Comparison of ENCODE assay signal across 9 mouse cellular contexts in genomic region chr2:118256621-118257053, GRCm38 (mm10). TPM values are rescaled to one million over a fixed set of nuclear protein-coding genes. Genes with fewer than 3 reads are reported as not detected.
DNase-seq lines count a peak whose midpoint lies in the region; ATAC-seq and TF ChIP-seq lines count a peak whose summit lies in the region.
"Had no signal": no experiment of that assay in that cellular context is flagged by ENCODE, and none has a peak within 500 bp of the region (broad histone marks: within the 10 kb centered on the region; RNA-seq: fewer than 3 reads in every experiment).

Gene Fsip1 (minus strand): TSS chr2:118256966.

- peak; percentile 60 for DNase-seq in layer of hippocampus, adult 11-12 months (ENCODE audit: low spot score)
- DNase-seq in layer of hippocampus, adult 9-10 months (ENCODE audit: low spot score): no peak
- DNase-seq in kidney, postnatal 0 days (ENCODE audit: low spot score): peak; percentile 88
- peak; percentile 64 for DNase-seq in liver, embryonic 13.5 days
- DNase-seq in natural killer cell, adult 2 months (ENCODE audit: low spot score in 2 of 2): peak; percentile 88 to 90

- WGBS in heart, embryonic 13.5 days: 3% methylated on average over 25 of the region's 25 CpGs
- WGBS in kidney, postnatal 0 days: under 1% methylated on average over 25 of the region's 25 CpGs
- 1% methylated on average over 25 of the region's 25 CpGs for WGBS in liver, embryonic 13.5 days (ENCODE audit: insufficient replicate concordance)
- 4% methylated on average over 25 of the region's 25 CpGs for WGBS in stomach, embryonic 14.5 days

- ATAC-seq in erythroid progenitor cell, adult 5-6 weeks (replicated peaks; ENCODE audit: low FRiP score, poor library complexity, severe bottlenecking): peak; percentile 92
- peak; percentile 80; the same call in 1 of the 2 replicates for ATAC-seq in heart, embryonic 13.5 days (ENCODE audit: extremely low read depth, insufficient number of reproducible peaks, low FRiP score, low TSS enrichment)
- peak; percentile 99 for ATAC-seq in kidney, postnatal 0 days (replicated peaks; ENCODE audit: low FRiP score, low read depth)
- peak; percentile 95 for ATAC-seq in liver, embryonic 13.5 days (ENCODE audit: low read depth)
- ATAC-seq in stomach, embryonic 14.5 days (ENCODE audit: insufficient number of reproducible peaks, insufficient read depth, low FRiP score, low read depth): peak; percentile 87

- peaks cover 21% of the 10 kb centered on the region for H3K27me3 ChIP-seq in heart, embryonic 13.5 days (replicated peaks)
- no peaks in the 10 kb centered on the region for H3K27me3 ChIP-seq in kidney, postnatal 0 days (ENCODE audit: insufficient read depth, low read length)
- no peaks in the 10 kb centered on the region for H3K27me3 ChIP-seq in liver, embryonic 13.5 days
- no peaks in the 10 kb centered on the region for H3K27me3 ChIP-seq in stomach, embryonic 14.5 days (ENCODE audit: control insufficient read depth, insufficient read depth, low read length)

- no peaks in the 10 kb centered on the region for H3K4me1 ChIP-seq in heart, embryonic 13.5 days
- no peaks in the 10 kb centered on the region for H3K4me1 ChIP-seq in kidney, postnatal 0 days (replicated peaks; ENCODE audit: insufficient read depth, low read length)
- H3K4me1 ChIP-seq in liver, embryonic 13.5 days (replicated peaks): peaks cover 6% of the 10 kb centered on the region; the same call in 1 of the 2 replicates
- no peaks in the 10 kb centered on the region for H3K4me1 ChIP-seq in stomach, embryonic 14.5 days (ENCODE audit: control insufficient read depth, insufficient read depth, low read length)

- peak within 1 kb of the TSS; percentile 57 for H3K4me3 ChIP-seq in heart, embryonic 13.5 days
- peak within 1 kb of the TSS; percentile 49 for H3K4me3 ChIP-seq in kidney, postnatal 0 days (replicated peaks; ENCODE audit: low read depth, low read length)
- peak within 1 kb of the TSS; percentile 56 for H3K4me3 ChIP-seq in liver, embryonic 13.5 days (replicated peaks)
- peak within 1 kb of the TSS; percentile 32 for H3K4me3 ChIP-seq in stomach, embryonic 14.5 days (ENCODE audit: low read depth, low read length)

- TF ChIP-seq CTCF in kidney, postnatal 0 days (IDR thresholded peaks at IDR 0.05; ENCODE audit: low read depth): no peak

- H3K4me2 ChIP-seq in heart, embryonic 13.5 days: peak within 1 kb of the TSS; percentile 79
- peak within 1 kb of the TSS; percentile 67 for H3K4me2 ChIP-seq in kidney, postnatal 0 days (ENCODE audit: low read length)
- H3K4me2 ChIP-seq in liver, embryonic 13.5 days: peak within 1 kb of the TSS; percentile 62
- H3K4me2 ChIP-seq in stomach, embryonic 14.5 days (replicated peaks; ENCODE audit: low read depth, low read length): peak within 1 kb of the TSS; percentile 66

- no peak within 1 kb of the TSS for H3K27ac ChIP-seq in heart, embryonic 13.5 days (replicated peaks)
- H3K27ac ChIP-seq in kidney, postnatal 0 days: no peak within 1 kb of the TSS
- no peak within 1 kb of the TSS for H3K27ac ChIP-seq in liver, embryonic 13.5 days
- H3K27ac ChIP-seq in stomach, embryonic 14.5 days (ENCODE audit: low read length): no peak within 1 kb of the TSS

- no peaks in the 10 kb centered on the region for H3K36me3 ChIP-seq in heart, embryonic 13.5 days
- H3K36me3 ChIP-seq in kidney, postnatal 0 days (ENCODE audit: insufficient read depth, low read length): no peaks in the 10 kb centered on the region
- H3K36me3 ChIP-seq in liver, embryonic 13.5 days: no peaks in the 10 kb centered on the region
- H3K36me3 ChIP-seq in stomach, embryonic 14.5 days (ENCODE audit: control insufficient read depth, insufficient read depth, low read length): no peaks in the 10 kb centered on the region

- H3K9ac ChIP-seq in heart, embryonic 13.5 days: peak within 1 kb of the TSS; percentile 64
- H3K9ac ChIP-seq in kidney, postnatal 0 days (ENCODE audit: low read depth, low read length): 0 out of 2 replicates have a peak within 1 kb of the TSS, but pooled peaks have one; percentile 23
- H3K9ac ChIP-seq in liver, embryonic 13.5 days: no peak within 1 kb of the TSS
- no peak within 1 kb of the TSS for H3K9ac ChIP-seq in stomach, embryonic 14.5 days (replicated peaks; ENCODE audit: low read depth, low read length)

- H3K9me3 ChIP-seq in heart, embryonic 13.5 days: peaks cover 5% of the 10 kb centered on the region; the same call in 1 of the 2 replicates
- no peaks in the 10 kb centered on the region for H3K9me3 ChIP-seq in kidney, postnatal 0 days (replicated peaks; ENCODE audit: low read length)
- H3K9me3 ChIP-seq in liver, embryonic 13.5 days (replicated peaks): no peaks in the 10 kb centered on the region
- no peaks in the 10 kb centered on the region for H3K9me3 ChIP-seq in stomach, embryonic 14.5 days (ENCODE audit: control insufficient read depth, low read depth, low read length)

RNA-seq across cellular contexts. Expression of gene Fsip1, which starts in this region (rescaled TPM):
- total RNA-seq in erythroid progenitor cell, adult 5-6 weeks (2015; ENCODE audit: low replicate concordance): not detected in 2 replicates
- total RNA-seq in erythroid progenitor cell, adult 5-6 weeks (2017; ENCODE audit: low replicate concordance): not detected in 2 replicates
- 0.14 TPM in 1 of 2 replicates, not detected in the other for polyA plus RNA-seq in heart, embryonic 13.5 days (2015; fragmentation: Nextera tagmentation; extraction: Ambion mirVana)
- polyA plus RNA-seq in kidney, postnatal 0 days (2015; fragmentation: Nextera tagmentation; extraction: Ambion mirVana): 0.96 and 1.1 TPM in 2 replicates
- polyA plus RNA-seq in liver, embryonic 13.5 days (2015; fragmentation: Nextera tagmentation; extraction: Ambion mirVana): 0.13 and 0.16 TPM in 2 replicates
- 0.43 and 0.57 TPM in 2 replicates for polyA plus RNA-seq in stomach, embryonic 14.5 days (2014; fragmentation: Nextera tagmentation; extraction: Ambion mirVana)
- total RNA-seq: MEL had no signal

Comparison
In these comparisons a context has a peak if more than half of its experiments do, and no peak if none do; other contexts are left out.
1. Peak in ATAC-seq in erythroid progenitor cell, adult 5-6 weeks; RNA of the gene not detected or under 1 TPM.
2. Peak in ATAC-seq, H3K4me3 ChIP-seq, H3K9ac ChIP-seq and H3K4me2 ChIP-seq in heart, embryonic 13.5 days; RNA of the gene not detected or under 1 TPM.
3. Peak in DNase-seq, ATAC-seq, H3K4me3 ChIP-seq and H3K4me2 ChIP-seq in liver, embryonic 13.5 days; RNA of the gene not detected or under 1 TPM.
4. Peak in ATAC-seq, H3K4me3 ChIP-seq and H3K4me2 ChIP-seq in stomach, embryonic 14.5 days; RNA of the gene not detected or under 1 TPM.